Mouse (Mus musculus): ENCODE results near the gene Vmn1r82.

Vmn1r82 gene

DNA sequence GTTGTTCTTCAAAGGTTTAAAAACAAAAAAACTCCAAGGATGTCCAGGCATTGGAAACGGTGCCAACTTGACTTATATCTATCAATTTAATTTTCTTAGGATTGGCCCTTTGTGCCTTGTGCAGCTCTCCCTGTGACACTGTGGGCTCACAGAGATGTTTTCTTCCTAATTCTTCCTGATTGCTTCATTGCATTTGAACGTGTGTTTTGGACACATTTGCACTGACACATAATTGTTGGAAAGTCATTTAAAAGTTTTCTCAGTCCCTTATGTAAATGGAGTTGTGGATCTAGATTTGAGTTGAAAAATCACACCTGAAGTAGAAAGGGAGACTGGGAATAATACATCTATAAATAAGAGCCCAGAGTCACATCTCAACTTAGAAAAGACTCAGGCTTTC lies at the start of gene Vmn1r82:
Gene Vmn1r82, plus strand, starts transcription at position 301 of the 400 bp plus-strand sequence.
- no peak for DNase-seq

DNA sequence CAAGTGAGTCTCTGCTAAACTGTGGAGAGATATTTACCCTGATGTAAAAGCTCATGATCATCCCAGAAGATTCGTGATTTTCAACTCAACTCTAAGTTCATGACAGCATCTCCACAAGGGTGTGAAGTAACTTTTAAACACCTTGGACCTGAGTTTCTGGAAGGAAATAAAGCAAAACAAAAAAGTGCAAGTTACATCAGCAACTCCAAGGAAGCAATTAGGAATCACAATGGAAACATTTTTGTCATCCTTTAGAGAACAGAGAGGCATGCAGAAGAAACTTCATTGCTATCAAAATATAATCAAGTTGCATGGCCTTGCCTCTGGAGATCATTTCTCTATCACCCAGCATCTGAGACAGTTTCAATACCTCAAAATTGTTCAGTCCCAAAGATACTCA lies 32.1 kb upstream of the Vmn1r82 start, which contains the start of gene Vmn1r81:
Gene Vmn1r81, minus strand, starts transcription at position 101 of the 400 bp plus-strand sequence.
- no peak for DNase-seq

GRCm38 (mm10) chr7:12329381-12329780 lies 29.2 kb downstream of the Vmn1r82 start, which contains the start of gene Vmn1r83:
Gene Vmn1r83 (minus strand): TSS chr7:12329481.
- no peak for DNase-seq

Measured in cerebellum, adult 9-11 months (tissue).